Mouse (Mus musculus): ENCODE data around the gene Olfr149.

DNA sequence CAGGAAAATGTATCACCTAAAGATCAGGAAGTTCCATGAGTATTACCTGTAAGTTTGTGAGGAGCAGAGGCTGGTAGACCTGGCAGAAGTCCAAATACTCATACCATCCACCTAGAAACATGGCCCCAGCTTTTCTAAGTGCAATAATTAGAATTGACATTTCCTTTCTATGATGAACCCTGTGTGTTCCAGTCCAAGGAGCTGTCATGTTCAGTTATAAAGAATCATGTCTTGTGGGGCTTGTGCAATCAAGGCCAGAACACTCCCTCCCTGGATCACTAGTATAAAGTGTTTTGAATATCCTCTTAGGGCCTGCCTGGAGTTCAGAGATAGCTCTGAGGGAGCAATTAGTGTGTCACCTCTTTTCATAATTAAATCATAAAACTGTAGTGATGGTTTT, at the start of gene Olfr149:
- TF ChIP-seq GATA1 (IDR thresholded peaks at IDR 0.05; ENCODE audit: borderline replicate concordance, low read length) (no peak), FLI1 (IDR thresholded peaks at IDR 0.05; ENCODE audit: low read length) (no peak)

Measured in megakaryocyte, embryonic 14.5 days (primary cell).